Mouse (Mus musculus): ENCODE data around the gene Mast4. TPM values are rescaled to one million over a fixed set of nuclear protein-coding genes. Genes with fewer than 3 reads are reported as not detected.

Gene Mast4
- polyA plus RNA-seq, 1 experiment from 2014 or later = 21.5 TPM

- no peak overlapping the region for H3K4me3 ChIP-seq
- 0 out of 2 replicates have a peak, but pooled peaks cover 1% of the 10 kb centered on the region for H3K9me3 ChIP-seq (replicated peaks)
- H3K4me1 ChIP-seq = peaks cover 4% of the 10 kb centered on the region
- H3K27me3 ChIP-seq (ENCODE audit: low read depth, poor library complexity, severe bottlenecking) = no peaks in the 10 kb centered on the region
- DNase-seq (ENCODE audit: low spot score) = no peak
- no peaks in the 10 kb centered on the region for H3K36me3 ChIP-seq
- H3K27ac ChIP-seq = no peak overlapping the region
Measured at GRCm38 (mm10) chr13:102866816-102867215, 467.5 kb downstream of the Mast4 start.

GRCm38 (mm10) chr13:102865971-102866724 lies 468.1 kb downstream of the Mast4 start:
- H3K4me3 ChIP-seq = no peak overlapping the region
- H3K4me1 ChIP-seq = peaks cover 4% of the 10 kb centered on the region
- H3K27me3 ChIP-seq (ENCODE audit: low read depth, poor library complexity, severe bottlenecking) = no peaks in the 10 kb centered on the region
- 0 out of 2 replicates have a peak, but pooled peaks cover 1% of the 10 kb centered on the region for H3K9me3 ChIP-seq (replicated peaks)
- no peaks in the 10 kb centered on the region for H3K36me3 ChIP-seq
- H3K27ac ChIP-seq = no peak overlapping the region
- DNase-seq (ENCODE audit: low spot score) = no peak
- WGBS = 61% methylated on average over 11 of the region's 11 CpGs

- Histone ChIP-seq H3K27me3 (ENCODE audit: low read depth, poor library complexity, severe bottlenecking) (no peaks in the 10 kb centered on the region), H3K9me3 (replicated peaks) (0 out of 2 replicates have a peak, but pooled peaks cover 1% of the 10 kb centered on the region), H3K36me3 (no peaks in the 10 kb centered on the region), H3K4me3 (no peak overlapping the region), H3K27ac (no peak overlapping the region), H3K4me1 (peaks cover 4% of the 10 kb centered on the region)
- WGBS = 78% methylated on average over 3 of the region's 3 CpGs
- no peak for DNase-seq (ENCODE audit: low spot score)
Measured at GRCm38 (mm10) chr13:102865494-102865893, 468.8 kb downstream of the Mast4 start.

GRCm38 (mm10) chr13:102864840-102865239 lies 469.5 kb downstream of the Mast4 start:
- H3K4me1 ChIP-seq = peaks cover 4% of the 10 kb centered on the region
- no peak overlapping the region for H3K4me3 ChIP-seq
- WGBS = 93% methylated on average over 1 of the region's 1 CpGs
- no peaks in the 10 kb centered on the region for H3K27me3 ChIP-seq (ENCODE audit: low read depth, poor library complexity, severe bottlenecking)
- 0 out of 2 replicates have a peak, but pooled peaks cover 1% of the 10 kb centered on the region for H3K9me3 ChIP-seq (replicated peaks)
- H3K36me3 ChIP-seq = no peaks in the 10 kb centered on the region
- no peak for DNase-seq (ENCODE audit: low spot score)
- no peak overlapping the region for H3K27ac ChIP-seq

- DNase-seq (ENCODE audit: low spot score) = no peak
- Histone ChIP-seq H3K36me3 (no peaks in the 10 kb centered on the region), H3K27ac (no peak overlapping the region), H3K4me1 (peaks cover 4% of the 10 kb centered on the region), H3K9me3 (replicated peaks) (0 out of 2 replicates have a peak, but pooled peaks cover 1% of the 10 kb centered on the region), H3K4me3 (no peak overlapping the region), H3K27me3 (ENCODE audit: low read depth, poor library complexity, severe bottlenecking) (no peaks in the 10 kb centered on the region)
- 47% methylated on average over 2 of the region's 2 CpGs for WGBS
Measured at GRCm38 (mm10) chr13:102864079-102864478, 470.2 kb downstream of the Mast4 start.

- Histone ChIP-seq H3K4me1 (peaks cover 9% of the 10 kb centered on the region), H3K27ac (no peak overlapping the region), H3K27me3 (ENCODE audit: low read depth, poor library complexity, severe bottlenecking) (no peaks in the 10 kb centered on the region), H3K4me3 (no peak overlapping the region), H3K9me3 (replicated peaks) (no peaks in the 10 kb centered on the region), H3K36me3 (no peaks in the 10 kb centered on the region)
- 29% methylated on average over 2 of the region's 2 CpGs for WGBS
- DNase-seq (ENCODE audit: low spot score) = no peak
Measured at GRCm38 (mm10) chr13:102862981-102863380, 471.3 kb downstream of the Mast4 start.

- peaks cover 10% of the 10 kb centered on the region for H3K4me1 ChIP-seq
- 65% methylated on average over 2 of the region's 2 CpGs for WGBS
- no peak overlapping the region for H3K27ac ChIP-seq
- no peaks in the 10 kb centered on the region for H3K27me3 ChIP-seq (ENCODE audit: low read depth, poor library complexity, severe bottlenecking)
- no peaks in the 10 kb centered on the region for H3K9me3 ChIP-seq (replicated peaks)
- DNase-seq (ENCODE audit: low spot score) = no peak
- no peak overlapping the region for H3K4me3 ChIP-seq
- H3K36me3 ChIP-seq = no peaks in the 10 kb centered on the region
Measured at GRCm38 (mm10) chr13:102862397-102862796, 471.9 kb downstream of the Mast4 start.

- whole genome bisulfite sequencing = 94% methylated on average over 7 of the region's 7 CpGs
- no peaks in the 10 kb centered on the region for H3K9me3 ChIP-seq (replicated peaks)
- no peak overlapping the region for H3K4me3 ChIP-seq
- H3K27me3 ChIP-seq (ENCODE audit: low read depth, poor library complexity, severe bottlenecking) = no peaks in the 10 kb centered on the region
- H3K4me1 ChIP-seq = 0 out of 2 replicates have a peak, but pooled peaks cover 6% of the 10 kb centered on the region
- DNase-seq (ENCODE audit: low spot score) = no peak
- no peak overlapping the region for H3K27ac ChIP-seq
- no peaks in the 10 kb centered on the region for H3K36me3 ChIP-seq
Measured at GRCm38 (mm10) chr13:102860733-102861132, 473.6 kb downstream of the Mast4 start.

- 0 out of 2 replicates have a peak, but pooled peaks cover 6% of the 10 kb centered on the region for H3K4me1 ChIP-seq
- no peak overlapping the region for H3K27ac ChIP-seq
- H3K4me3 ChIP-seq = no peak overlapping the region
- H3K9me3 ChIP-seq (replicated peaks) = no peaks in the 10 kb centered on the region
- no peak for DNase-seq (ENCODE audit: low spot score)
- H3K36me3 ChIP-seq = no peaks in the 10 kb centered on the region
- 78% methylated on average over 3 of the region's 3 CpGs for WGBS
- H3K27me3 ChIP-seq (ENCODE audit: low read depth, poor library complexity, severe bottlenecking) = no peaks in the 10 kb centered on the region
Measured at GRCm38 (mm10) chr13:102860135-102860534, 474.2 kb downstream of the Mast4 start.

GRCm38 (mm10) chr13:102857539-102857838 lies 476.8 kb downstream of the Mast4 start:
- Histone ChIP-seq H3K4me1 (0 out of 2 replicates have a peak, but pooled peaks cover 6% of the 10 kb centered on the region), H3K36me3 (no peaks in the 10 kb centered on the region), H3K9me3 (replicated peaks) (no peaks in the 10 kb centered on the region), H3K27me3 (ENCODE audit: low read depth, poor library complexity, severe bottlenecking) (no peaks in the 10 kb centered on the region), H3K4me3 (no peak overlapping the region), H3K27ac (no peak overlapping the region)
- DNase-seq (ENCODE audit: low spot score) = no peak
- 87% methylated on average over 3 of the region's 3 CpGs for WGBS

GRCm38 (mm10) chr13:102856821-102857538 lies 477.3 kb downstream of the Mast4 start:
- H3K4me3 ChIP-seq = no peak overlapping the region
- H3K27me3 ChIP-seq (ENCODE audit: low read depth, poor library complexity, severe bottlenecking) = no peaks in the 10 kb centered on the region
- H3K27ac ChIP-seq = no peak overlapping the region
- DNase-seq (ENCODE audit: low spot score) = no peak
- H3K4me1 ChIP-seq = 0 out of 2 replicates have a peak, but pooled peaks cover 6% of the 10 kb centered on the region
- no peaks in the 10 kb centered on the region for H3K9me3 ChIP-seq (replicated peaks)
- H3K36me3 ChIP-seq = no peaks in the 10 kb centered on the region
- WGBS = 86% methylated on average over 5 of the region's 5 CpGs

- WGBS = 95% methylated on average over 5 of the region's 5 CpGs
- Histone ChIP-seq H3K4me3 (no peak overlapping the region), H3K36me3 (no peaks in the 10 kb centered on the region), H3K4me1 (no peaks in the 10 kb centered on the region), H3K9me3 (replicated peaks) (no peaks in the 10 kb centered on the region), H3K27me3 (ENCODE audit: low read depth, poor library complexity, severe bottlenecking) (no peaks in the 10 kb centered on the region), H3K27ac (no peak overlapping the region)
- no peak for DNase-seq (ENCODE audit: low spot score)
Measured at GRCm38 (mm10) chr13:102852865-102853264, 481.4 kb downstream of the Mast4 start.

- 63% methylated on average over 1 of the region's 1 CpGs for WGBS
- Histone ChIP-seq H3K27me3 (ENCODE audit: low read depth, poor library complexity, severe bottlenecking) (no peaks in the 10 kb centered on the region), H3K4me3 (no peak overlapping the region), H3K4me1 (no peaks in the 10 kb centered on the region), H3K27ac (no peak overlapping the region), H3K36me3 (no peaks in the 10 kb centered on the region), H3K9me3 (replicated peaks) (no peaks in the 10 kb centered on the region)
- no peak for DNase-seq (ENCODE audit: low spot score)
Measured at GRCm38 (mm10) chr13:102851253-102851652, 483.0 kb downstream of the Mast4 start.

All from limb, embryonic 10.5 days (tissue).